ENCODE assay signal across 8 mouse cellular contexts in the genomic region with DNA sequence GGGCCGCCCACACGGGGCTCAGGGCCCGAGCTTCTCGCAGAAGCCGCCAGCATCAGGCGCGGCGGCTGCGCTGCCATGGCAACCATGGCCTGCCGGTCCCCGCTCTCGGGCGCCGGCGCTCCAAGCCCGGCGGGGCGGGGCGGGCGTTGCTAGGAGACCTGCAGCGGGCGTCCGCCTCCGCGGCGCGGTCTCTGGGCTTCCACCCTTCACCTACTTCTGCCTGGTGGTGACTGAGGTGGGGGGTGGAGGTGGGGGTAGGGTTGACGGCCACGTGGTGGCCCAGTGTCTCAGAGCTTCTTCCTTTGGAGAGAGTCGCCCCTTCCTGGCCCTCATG.
DNase-seq lines count a peak whose midpoint lies in the region; ATAC-seq and TF ChIP-seq lines count a peak whose summit lies in the region.

No protein-coding gene starts in this region.

- ATAC-seq in hindbrain, postnatal 0 days = peak; percentile 98

- peak overlapping the region; percentile 55 for H3K9ac ChIP-seq in hindbrain, postnatal 0 days (replicated peaks; ENCODE audit: low read length)

- H3K4me3 ChIP-seq in hindbrain, postnatal 0 days (ENCODE audit: low read length) = peak overlapping the region; percentile 68
- H3K4me3 ChIP-seq in left cerebral cortex, adult 2 months = peak overlapping the region; percentile 62

- H3K4me2 ChIP-seq in hindbrain, postnatal 0 days (ENCODE audit: low read depth, low read length) = peak overlapping the region; percentile 67

- DNase-seq in R1 (ENCODE audit: low read depth, low spot score) = peak; percentile 88
- peak; percentile 80 for DNase-seq in cerebellum, adult 9-10 months
- peak; percentile 92 to 93 for DNase-seq in frontal cortex, postnatal 10 days (ENCODE audit: low spot score in 2 of 2)
- peak; percentile 97 for DNase-seq in hindbrain, postnatal 0 days (ENCODE audit: low spot score)
- DNase-seq in left cerebral cortex, adult 2 months (ENCODE audit: extremely low spot score in 1 of 2, low spot score in 2 of 2) = peak; percentile 93 to 94
- peak; percentile 91 to 93 for DNase-seq in lung, postnatal 4 days
- DNase-seq in retina, embryonic 14.5 days (ENCODE audit: low spot score) = peak; percentile 96
- peak; percentile 94 to 97 for DNase-seq in thymus, postnatal 36 days

- no peaks in the 10 kb centered on the region for H3K4me1 ChIP-seq in hindbrain, postnatal 0 days (ENCODE audit: insufficient read depth, low read length)

- H3K27me3 ChIP-seq in hindbrain, postnatal 0 days (ENCODE audit: insufficient read depth, low read length) = no peaks in the 10 kb centered on the region

- no peaks in the 10 kb centered on the region for H3K9me3 ChIP-seq in hindbrain, postnatal 0 days (ENCODE audit: low read length)

- intact Hi-C loops in left cerebral cortex, adult 2 months (cut with DNase I) = loop anchor here (2.0 to 5.0 kb wide), 2 partner anchors 65 to 209 kb away; a partner anchor contains a TSS

- H3K36me3 ChIP-seq in hindbrain, postnatal 0 days (ENCODE audit: insufficient read depth, low read length) = no peaks in the 10 kb centered on the region

- TF ChIP-seq CTCF in hindbrain, postnatal 0 days (IDR thresholded peaks at IDR 0.05; ENCODE audit: low read depth) = peak; percentile 15; the same call in 1 of the 2 replicates
- no peak; the same call in 1 of the 2 replicates for TF ChIP-seq CTCF in left cerebral cortex, adult 2 months (IDR thresholded peaks at IDR 0.05)

- peak overlapping the region; percentile 83 for H3K27ac ChIP-seq in hindbrain, postnatal 0 days
- peak overlapping the region; percentile 98 for H3K27ac ChIP-seq in left cerebral cortex, adult 2 months

- WGBS in hindbrain, postnatal 0 days = under 1% methylated on average over 29 of the region's 30 CpGs

Comparison
In these comparisons a context has a peak if more than half of its experiments do, and no peak if none do; other contexts are left out.
1. Peak in every context shown above with its lines: DNase-seq, ATAC-seq, H3K4me3 ChIP-seq and H3K27ac ChIP-seq.